In genomic region chr17:27169952-27170695, GRCm38 (mm10) we compare ENCODE assay signal across 16 mouse cellular contexts. TPM values are rescaled to one million over a fixed set of nuclear protein-coding genes. Genes with fewer than 3 reads are reported as not detected.
DNase-seq lines count a peak whose midpoint lies in the region; ATAC-seq lines count a peak whose summit lies in the region.
"Had no signal": no experiment of that assay in that cellular context is flagged by ENCODE, and none has a peak within 500 bp of the region (broad histone marks: within the 10 kb centered on the region; RNA-seq: fewer than 3 reads in every experiment).

No protein-coding gene starts in this region.

- peak; percentile 29 for DNase-seq in adrenal gland, postnatal 10 days
- DNase-seq in adrenal gland, postnatal 25 days = no peak
- no peak for DNase-seq in hindbrain, embryonic 10.5 days (ENCODE audit: low spot score)
- no peak for DNase-seq in hindbrain, embryonic 11.5 days (ENCODE audit: low spot score)
- peak; percentile 70 for DNase-seq in brain, adult 2 months (ENCODE audit: low read depth, low spot score)
- no peak for DNase-seq in layer of hippocampus, adult 9-10 months (ENCODE audit: low spot score)
- no peak for DNase-seq in c-Kit-positive CD71-positive TER-119-positive erythroid progenitor cells, embryonic 14.5 days (ENCODE audit: low spot score)
- DNase-seq: B cell, adult 2 months; kidney, postnatal 14 days; right cerebral cortex, postnatal 14 days had no signal

- H3K9ac ChIP-seq in hindbrain, embryonic 11.5 days (ENCODE audit: low read depth, low read length) = no peak overlapping the region
- 0 out of 2 replicates have a peak overlapping the region, but pooled peaks have one; percentile 12 for H3K9ac ChIP-seq in limb, embryonic 12.5 days (replicated peaks)
- H3K9ac ChIP-seq: heart, embryonic 13.5 days; midbrain, embryonic 13.5 days; neural tube, embryonic 15.5 days; stomach, embryonic 15.5 days had no signal

- H3K27ac ChIP-seq in hindbrain, embryonic 10.5 days = peak overlapping the region; percentile 70; the same call in 1 of the 2 replicates
- no peak overlapping the region for H3K27ac ChIP-seq in hindbrain, embryonic 11.5 days (ENCODE audit: low read depth, low read length)
- peak overlapping the region; percentile 86 for H3K27ac ChIP-seq in limb, embryonic 12.5 days
- H3K27ac ChIP-seq: heart, embryonic 13.5 days; midbrain, embryonic 13.5 days; neural tube, embryonic 15.5 days; stomach, embryonic 15.5 days had no signal

- no peak for ATAC-seq in hindbrain, embryonic 11.5 days (ENCODE audit: low FRiP score)
- no peak for ATAC-seq in limb, embryonic 12.5 days (ENCODE audit: insufficient number of reproducible peaks, insufficient read depth, low FRiP score, low TSS enrichment, low read depth)
- ATAC-seq: forebrain, embryonic 14.5 days; midbrain, embryonic 13.5 days had no signal

- no peaks in the 10 kb centered on the region for H3K9me3 ChIP-seq in hindbrain, embryonic 10.5 days
- no peaks in the 10 kb centered on the region for H3K9me3 ChIP-seq in hindbrain, embryonic 11.5 days (ENCODE audit: control insufficient read depth, low read length)
- no peaks in the 10 kb centered on the region for H3K9me3 ChIP-seq in limb, embryonic 12.5 days
- H3K9me3 ChIP-seq: heart, embryonic 13.5 days; midbrain, embryonic 13.5 days; neural tube, embryonic 15.5 days; stomach, embryonic 15.5 days had no signal

- peaks cover 35% of the 10 kb centered on the region for H3K4me1 ChIP-seq in hindbrain, embryonic 10.5 days (replicated peaks)
- H3K4me1 ChIP-seq in hindbrain, embryonic 11.5 days (replicated peaks; ENCODE audit: control insufficient read depth, insufficient read depth, low read length) = no peaks in the 10 kb centered on the region
- H3K4me1 ChIP-seq in limb, embryonic 12.5 days (replicated peaks) = peaks cover 49% of the 10 kb centered on the region

- 66% methylated on average over 11 of the region's 11 CpGs for WGBS in hindbrain, embryonic 10.5 days
- WGBS in hindbrain, embryonic 11.5 days = 66% methylated on average over 11 of the region's 11 CpGs
- 46% methylated on average over 11 of the region's 11 CpGs for WGBS in limb, embryonic 12.5 days

- no peak overlapping the region for H3K4me3 ChIP-seq in hindbrain, embryonic 10.5 days
- no peak overlapping the region for H3K4me3 ChIP-seq in hindbrain, embryonic 11.5 days (ENCODE audit: low read depth, low read length)
- no peak overlapping the region for H3K4me3 ChIP-seq in limb, embryonic 12.5 days (replicated peaks)
- H3K4me3 ChIP-seq: heart, embryonic 13.5 days; midbrain, embryonic 13.5 days; neural tube, embryonic 15.5 days; stomach, embryonic 15.5 days had no signal

- H3K4me2 ChIP-seq in hindbrain, embryonic 11.5 days (replicated peaks; ENCODE audit: low read depth, low read length) = no peak overlapping the region
- H3K4me2 ChIP-seq in limb, embryonic 12.5 days = peak overlapping the region; percentile 10; the same call in 1 of the 2 replicates
- H3K4me2 ChIP-seq: heart, embryonic 13.5 days; midbrain, embryonic 13.5 days; neural tube, embryonic 15.5 days; stomach, embryonic 15.5 days had no signal

- H3K27me3 ChIP-seq in hindbrain, embryonic 10.5 days (ENCODE audit: insufficient read depth, poor library complexity, severe bottlenecking) = no peaks in the 10 kb centered on the region
- H3K27me3 ChIP-seq in hindbrain, embryonic 11.5 days (ENCODE audit: control insufficient read depth, insufficient read depth, low read length) = no peaks in the 10 kb centered on the region
- H3K27me3 ChIP-seq in limb, embryonic 12.5 days = no peaks in the 10 kb centered on the region
- H3K27me3 ChIP-seq: midbrain, embryonic 13.5 days; neural tube, embryonic 15.5 days; stomach, embryonic 15.5 days had no signal

- no peaks in the 10 kb centered on the region for H3K36me3 ChIP-seq in hindbrain, embryonic 10.5 days
- H3K36me3 ChIP-seq in hindbrain, embryonic 11.5 days (ENCODE audit: control insufficient read depth, insufficient read depth, low read length) = no peaks in the 10 kb centered on the region
- no peaks in the 10 kb centered on the region for H3K36me3 ChIP-seq in limb, embryonic 12.5 days
- H3K36me3 ChIP-seq: heart, embryonic 13.5 days; midbrain, embryonic 13.5 days; neural tube, embryonic 15.5 days; stomach, embryonic 15.5 days had no signal

RNA-seq across cellular contexts. Expression of gene Ip6k3, which starts 2.5 kb away (rescaled TPM):
- 1 to 10 TPM; 2.3 to 6.1 TPM for total RNA-seq in adrenal gland, postnatal 10 days (2021)
- 0.52 and 1.6 TPM in 2 replicates for total RNA-seq in adrenal gland, postnatal 25 days (2021)
- polyA plus RNA-seq in hindbrain, embryonic 10.5 days (2016; fragmentation: Nextera tagmentation; extraction: Ambion mirVana) = 0.06 and 0.31 TPM in 2 replicates
- polyA plus RNA-seq in hindbrain, embryonic 11.5 days (2014; fragmentation: Nextera tagmentation; extraction: Ambion mirVana) = 0.23 and 0.49 TPM in 2 replicates
- 0.20 and 0.45 TPM in 2 replicates for polyA plus RNA-seq in limb, embryonic 12.5 days (2016; fragmentation: Nextera tagmentation; extraction: Ambion mirVana)

RNA-seq across cellular contexts. Expression of gene Lemd2, which starts 34.1 kb away (rescaled TPM):
- 10 to 100 TPM; 42.5 to 51.3 TPM for total RNA-seq in adrenal gland, postnatal 10 days (2021)
- 80.7 and 81.1 TPM in 2 replicates for total RNA-seq in adrenal gland, postnatal 25 days (2021)
- polyA plus RNA-seq in hindbrain, embryonic 10.5 days (2016; fragmentation: Nextera tagmentation; extraction: Ambion mirVana) = 19.0 and 30.0 TPM in 2 replicates
- 12.4 and 16.5 TPM in 2 replicates for polyA plus RNA-seq in hindbrain, embryonic 11.5 days (2014; fragmentation: Nextera tagmentation; extraction: Ambion mirVana)
- 30.7 and 31.0 TPM in 2 replicates for polyA plus RNA-seq in limb, embryonic 12.5 days (2016; fragmentation: Nextera tagmentation; extraction: Ambion mirVana)

RNA-seq across cellular contexts. Expression of gene Uqcc2, which starts 36.4 kb away (rescaled TPM):
- 100 to 1,000 TPM; 152 to 180 TPM for total RNA-seq in adrenal gland, postnatal 10 days (2021)
- 212 and 245 TPM in 2 replicates for total RNA-seq in adrenal gland, postnatal 25 days (2021)
- 395 and 442 TPM in 2 replicates for polyA plus RNA-seq in hindbrain, embryonic 10.5 days (2016; fragmentation: Nextera tagmentation; extraction: Ambion mirVana)
- 326 and 345 TPM in 2 replicates for polyA plus RNA-seq in hindbrain, embryonic 11.5 days (2014; fragmentation: Nextera tagmentation; extraction: Ambion mirVana)
- polyA plus RNA-seq in limb, embryonic 12.5 days (2016; fragmentation: Nextera tagmentation; extraction: Ambion mirVana) = 350 and 361 TPM in 2 replicates

Comparison
In these comparisons a context has a peak if more than half of its experiments do, and no peak if none do; other contexts are left out.
1. DNase-seq: peak in adrenal gland, postnatal 10 days (single experiment) and brain, adult 2 months (single experiment); none in adrenal gland, postnatal 25 days (single experiment), hindbrain, embryonic 10.5 days (single experiment), hindbrain, embryonic 11.5 days (single experiment), layer of hippocampus, adult 9-10 months (single experiment) and c-Kit-positive CD71-positive TER-119-positive erythroid progenitor cells, embryonic 14.5 days (single experiment).